Mouse (Mus musculus): ENCODE results near the gene Sf3a1.
A peak's percentile ranks its signal among the peaks of the same experiment; 100 is the strongest.

The Sf3a1 gene

DNA sequence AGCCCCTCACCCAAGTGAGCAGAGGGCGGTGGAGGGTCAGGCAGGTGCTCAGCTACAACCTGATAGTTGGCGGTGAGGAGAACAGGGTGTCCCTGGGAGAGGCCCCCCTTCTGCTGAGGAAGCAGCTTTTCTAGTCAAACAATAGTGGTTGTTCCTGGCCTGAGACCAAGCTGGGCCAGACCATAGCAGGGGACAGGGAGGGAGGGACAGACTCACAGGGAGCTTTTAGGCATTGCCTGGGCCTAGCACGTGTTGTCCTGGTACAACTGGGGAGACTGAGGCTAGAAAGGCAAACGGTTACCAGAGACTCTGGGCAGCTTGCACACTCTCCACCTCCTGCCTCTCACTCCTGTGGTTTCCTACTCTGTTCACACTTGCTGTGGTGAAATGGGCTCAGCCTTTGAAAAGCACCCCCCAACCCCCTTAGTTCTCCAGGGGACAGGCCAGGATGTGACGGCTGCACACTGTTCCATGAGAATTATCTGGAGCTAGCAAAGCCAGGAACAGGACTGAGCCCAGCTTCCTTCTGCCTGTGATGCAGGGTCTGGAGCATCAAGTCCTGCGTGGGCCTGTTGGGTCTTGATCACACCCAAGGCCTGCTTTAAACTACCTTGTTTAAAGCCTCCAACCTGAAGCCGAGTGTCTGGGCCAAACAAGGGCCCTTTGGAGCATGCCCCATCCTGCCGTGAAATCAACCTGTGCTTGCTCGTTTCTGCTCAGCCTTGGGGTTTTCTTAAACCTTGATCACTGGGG lies 56.3 kb downstream of the Sf3a1 start:
- DNase-seq (ENCODE audit: low spot score): no peak

DNA sequence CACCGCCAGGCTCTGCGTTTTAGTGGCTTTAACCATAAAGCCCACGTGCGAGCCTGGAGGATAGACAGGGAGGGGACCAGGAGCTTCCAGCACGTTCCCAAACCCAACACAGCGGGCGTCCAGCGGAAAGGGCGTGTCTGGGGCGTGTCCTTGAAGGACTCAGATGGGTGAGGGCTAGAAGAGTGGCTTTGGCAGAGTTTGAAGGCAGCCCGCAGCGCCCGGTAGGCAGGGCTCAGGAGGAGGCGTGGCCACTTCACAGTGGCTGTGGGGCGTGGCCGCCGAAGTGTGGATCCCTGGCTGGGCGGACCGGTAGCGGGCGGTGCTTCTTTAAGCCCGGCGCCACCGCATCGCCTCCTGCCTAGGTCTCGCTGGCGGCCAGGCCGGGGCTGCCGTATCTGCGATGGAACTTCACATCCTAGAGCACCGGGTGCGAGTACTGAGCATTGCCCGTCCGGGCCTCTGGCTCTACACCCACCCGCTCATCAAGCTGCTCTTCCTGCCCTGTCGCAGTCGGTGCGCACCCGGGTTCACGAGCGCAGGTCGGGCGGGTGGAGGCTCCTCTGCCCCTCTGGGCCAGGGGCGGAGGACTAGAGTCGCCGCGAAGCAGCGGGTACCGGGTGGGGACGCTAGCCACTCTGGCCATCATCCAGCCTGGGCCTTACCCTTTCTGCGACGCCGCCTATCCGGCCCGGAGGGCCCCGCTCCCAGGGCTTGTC lies 57.9 kb downstream of the Sf3a1 start, which contains the start of gene Castor1:
TSS of gene Castor1 (plus strand) at position 312 of the 716 bp plus-strand sequence.
- peak; percentile 76 for DNase-seq (ENCODE audit: low spot score)

DNA sequence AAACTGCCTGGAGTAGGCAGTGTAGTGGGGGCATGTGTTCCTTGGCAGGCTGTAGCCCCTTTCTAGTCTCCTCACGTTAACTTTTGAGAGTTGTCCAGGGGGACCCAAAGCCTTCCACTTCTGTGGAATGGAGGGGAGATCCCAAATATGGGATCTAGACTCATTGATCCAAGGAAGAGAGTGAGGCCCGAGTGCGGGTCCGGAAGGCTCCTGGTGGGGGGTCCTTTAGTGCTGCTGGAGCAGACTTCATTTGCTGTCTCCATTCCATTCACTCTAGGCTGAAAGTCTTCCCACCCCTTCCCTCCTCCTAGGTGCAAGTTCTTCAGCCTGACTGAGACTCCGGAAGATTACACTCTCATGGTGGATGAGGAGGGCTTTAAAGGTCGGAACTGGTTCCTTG lies 58.5 kb downstream of the Sf3a1 start:
- DNase-seq (ENCODE audit: low spot score): no peak

DNA sequence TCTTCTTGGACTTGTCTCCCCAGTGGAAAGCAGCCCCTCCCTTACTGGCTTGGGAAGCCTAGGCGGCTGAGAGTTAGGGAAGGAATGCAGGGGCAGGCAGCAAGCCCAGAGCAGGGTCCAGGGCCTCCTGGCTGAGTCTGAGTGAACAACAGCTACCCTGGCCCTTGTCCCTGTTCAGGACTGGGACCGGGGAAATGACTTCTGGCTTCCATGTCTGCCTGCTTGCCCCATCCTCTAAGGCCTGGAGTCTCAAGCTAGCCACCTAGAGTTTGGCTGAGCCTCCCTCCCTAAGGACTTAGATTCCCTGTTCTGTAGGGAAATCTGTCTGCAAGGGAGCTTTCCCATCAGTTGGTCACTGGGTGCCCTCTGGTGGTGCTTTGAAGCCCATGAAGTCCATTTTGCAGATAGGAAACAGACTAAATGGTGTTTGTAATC lies 59.2 kb downstream of the Sf3a1 start:
- peak; percentile 85 for DNase-seq (ENCODE audit: low spot score)

DNA sequence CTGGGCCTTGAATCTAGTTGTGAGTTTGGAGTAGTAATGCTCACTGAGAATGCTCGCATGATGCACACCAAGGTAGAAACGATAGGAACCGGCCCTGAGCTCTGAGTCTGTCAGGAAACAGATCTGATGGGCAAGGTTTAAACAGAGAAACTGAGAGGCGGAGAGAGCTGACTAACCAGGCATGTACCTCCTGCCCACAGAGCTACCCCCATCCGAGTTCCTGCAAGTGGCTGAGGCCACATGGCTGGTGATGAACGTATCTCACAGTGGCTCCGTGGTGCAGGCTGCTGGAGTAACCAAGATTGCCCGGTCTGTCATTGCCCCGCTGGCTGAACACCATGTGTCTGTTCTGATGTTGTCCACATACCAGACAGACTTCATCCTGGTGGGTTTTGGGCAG lies 59.8 kb downstream of the Sf3a1 start:
- DNase-seq (ENCODE audit: low spot score): no peak

DNA sequence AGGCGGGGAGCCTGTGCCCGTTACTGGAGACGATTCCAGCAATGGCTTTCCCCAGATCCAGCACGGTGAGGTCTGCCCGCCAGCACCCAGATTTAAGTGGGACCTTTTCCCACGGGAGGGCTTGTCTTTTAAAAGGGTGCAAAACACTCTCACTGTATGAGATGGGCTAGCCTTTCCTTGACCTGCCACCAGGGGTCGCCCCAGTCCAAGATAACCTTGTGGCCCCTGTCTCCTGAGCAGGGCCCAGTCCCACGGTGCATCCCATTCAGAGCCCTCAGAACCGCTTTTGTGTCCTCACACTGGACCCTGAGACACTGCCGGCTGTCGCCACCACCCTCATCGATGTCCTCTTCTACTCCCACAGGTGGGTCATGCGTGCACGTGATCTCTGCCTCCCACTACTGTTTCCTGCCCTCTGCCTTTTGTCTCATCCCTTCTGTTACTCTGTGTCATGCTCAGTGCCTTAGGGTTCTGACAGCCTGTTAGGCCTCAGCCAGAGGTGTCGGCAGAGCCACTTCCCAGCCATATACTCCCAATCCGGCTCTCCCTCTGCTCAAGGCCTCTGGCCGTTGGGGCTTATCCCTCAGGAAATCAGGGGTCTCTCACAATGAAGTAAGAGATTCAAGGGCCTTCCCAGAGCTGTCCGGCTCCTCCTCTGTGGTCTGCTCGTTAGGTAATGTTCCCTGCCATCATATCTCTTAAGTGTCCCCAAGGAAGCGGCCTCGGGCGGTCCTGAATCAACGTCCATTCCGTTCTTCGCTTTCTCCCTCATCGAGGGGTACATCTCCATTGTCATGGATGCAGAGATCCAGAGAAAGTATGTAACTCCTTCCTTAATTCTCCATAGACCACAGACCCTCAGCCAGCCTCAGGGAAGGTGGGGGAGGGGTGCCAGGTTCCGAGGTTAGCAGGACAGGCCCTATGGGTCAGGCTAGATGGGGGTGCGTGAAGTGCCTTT lies 60.6 kb downstream of the Sf3a1 start:
- peak; percentile 79 for DNase-seq (ENCODE audit: low spot score)

DNA sequence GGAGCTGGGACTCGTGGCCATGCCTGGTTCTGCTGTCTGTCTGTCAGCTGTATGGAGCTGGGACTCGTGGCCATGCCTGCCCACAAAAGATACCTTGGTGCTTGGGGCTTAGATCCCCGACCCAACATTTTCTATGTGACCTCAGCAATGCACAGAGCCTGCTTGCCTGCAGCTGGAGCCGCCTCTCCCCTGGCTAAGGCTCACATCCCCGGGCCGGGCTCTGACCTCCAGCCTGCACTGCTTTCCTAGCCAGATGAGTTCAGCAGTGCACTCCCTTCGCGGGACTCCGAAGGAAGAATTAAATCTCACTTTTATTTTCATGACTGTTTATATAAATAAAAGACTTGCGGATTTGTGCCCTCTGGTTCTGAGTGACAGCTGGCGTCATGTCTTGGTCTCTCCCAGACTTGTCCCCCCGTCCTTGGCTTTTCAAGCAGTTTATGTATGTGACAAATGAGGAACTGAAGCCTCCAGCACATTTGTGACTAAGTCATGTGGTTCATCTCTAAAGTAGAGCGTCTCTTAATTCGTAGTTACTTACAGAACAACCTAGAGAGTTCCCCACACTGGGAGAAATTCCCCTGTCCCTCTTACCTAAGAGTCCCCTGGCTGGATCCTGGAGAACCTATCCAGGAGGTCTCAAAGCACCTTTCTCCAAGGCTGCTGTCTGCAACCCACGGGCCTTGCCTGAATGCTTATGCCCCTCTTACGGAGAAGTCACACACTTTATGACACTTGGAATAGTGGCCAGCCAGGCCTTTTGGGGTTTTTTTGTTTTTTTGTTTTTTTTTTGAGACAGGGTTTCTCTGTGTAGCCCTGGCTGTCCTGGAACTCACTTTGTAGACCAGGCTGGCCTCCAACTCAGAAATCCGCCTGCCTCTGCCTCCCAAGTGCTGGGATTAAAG lies 62.1 kb downstream of the Sf3a1 start:
- DNase-seq (ENCODE audit: low spot score): no peak

DNA sequence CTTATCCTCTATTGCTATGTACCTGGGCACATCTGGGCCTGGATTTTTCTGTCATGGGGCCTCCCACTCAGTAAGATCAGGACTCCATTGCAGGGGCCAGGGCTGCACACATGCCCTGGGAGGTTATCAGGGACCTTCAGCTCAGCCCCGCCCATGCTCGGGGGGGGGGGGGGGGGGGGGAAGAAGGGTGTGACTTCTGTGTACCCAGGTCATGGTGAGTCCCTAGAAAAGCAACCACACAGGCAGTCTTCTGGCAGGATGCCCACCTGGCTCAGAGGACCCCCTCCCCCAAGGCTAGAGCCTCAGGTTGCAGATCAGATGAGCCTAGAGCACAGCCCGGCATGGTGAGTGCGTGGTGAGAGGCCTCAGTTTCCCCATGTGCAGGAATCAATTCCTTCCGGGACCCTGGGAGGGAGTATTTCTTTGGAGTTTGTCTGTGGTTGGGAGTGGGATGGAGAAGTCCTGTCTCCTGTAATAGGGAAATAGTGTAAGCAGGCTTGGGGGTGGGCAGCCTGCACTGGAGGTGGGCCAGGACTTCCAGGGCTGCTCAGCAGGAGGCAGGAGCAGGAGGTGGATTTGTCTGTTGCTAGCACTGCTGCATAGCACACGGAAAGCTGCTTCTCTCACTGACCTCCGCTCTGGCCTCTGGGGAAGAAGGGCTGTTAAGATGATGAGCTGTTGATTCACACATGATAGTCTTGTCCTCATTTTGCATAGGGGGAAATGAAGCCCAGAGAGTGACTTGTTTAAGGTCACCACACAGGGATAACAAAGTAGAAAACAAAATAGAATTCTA lies 63.4 kb downstream of the Sf3a1 start:
- DNase-seq (ENCODE audit: low spot score): no peak

DNA sequence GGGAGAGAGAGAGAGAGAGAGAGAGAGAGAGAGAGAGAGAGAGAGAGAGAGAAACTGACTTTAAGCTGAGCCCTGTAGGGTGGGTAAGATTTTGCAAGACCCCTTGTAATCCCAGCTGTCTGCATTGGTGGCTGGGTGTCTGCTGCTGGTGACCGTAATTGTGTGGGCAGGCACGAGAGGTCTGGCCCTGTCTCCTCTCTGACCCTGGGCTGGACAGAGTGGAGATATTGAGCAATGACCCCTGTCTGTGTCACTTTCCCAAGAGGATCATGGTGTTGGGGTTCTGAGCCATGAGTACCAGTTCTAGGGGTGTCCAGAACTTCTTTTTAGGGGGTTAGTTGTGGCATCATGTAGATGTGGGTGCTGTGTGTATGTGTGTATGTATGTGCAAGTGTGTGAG lies 64.1 kb downstream of the Sf3a1 start:
- no peak for DNase-seq (ENCODE audit: low spot score)

DNA sequence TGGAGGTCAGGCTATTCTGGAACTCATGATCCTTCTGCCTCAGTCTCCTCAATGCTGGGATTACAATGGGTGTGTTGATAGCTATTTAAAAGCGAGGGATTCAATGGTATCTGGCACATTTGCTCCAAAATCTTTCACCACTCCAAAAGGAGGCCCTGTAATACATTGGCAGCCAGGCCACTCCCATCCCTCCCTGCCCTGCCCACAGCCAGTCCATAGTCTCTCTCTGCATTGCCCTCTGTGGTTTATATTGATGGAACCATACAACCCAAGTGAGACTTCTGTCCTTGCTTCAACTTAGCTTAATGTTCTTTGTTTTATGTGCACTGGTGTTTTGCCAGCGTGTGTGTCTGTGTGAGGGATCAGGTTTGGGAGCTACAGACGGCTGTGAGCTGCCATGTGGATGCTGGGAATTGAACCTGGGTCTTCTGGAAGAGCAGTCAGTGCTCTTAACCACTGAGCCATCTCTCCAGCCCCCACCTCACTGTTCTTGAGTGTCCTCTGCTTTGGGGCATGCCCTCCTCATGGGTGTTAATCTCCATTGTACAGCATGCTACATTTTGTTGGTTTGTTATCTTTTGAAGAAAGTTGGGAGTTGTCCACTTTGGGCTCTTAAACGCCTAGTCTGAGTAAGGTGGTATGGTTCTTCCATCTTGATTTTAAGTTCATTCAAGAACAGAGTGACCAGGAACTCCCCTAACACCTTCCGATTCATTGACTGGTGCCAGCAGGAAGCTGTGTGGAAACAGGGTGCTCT lies 66.6 kb downstream of the Sf3a1 start:
- no peak for DNase-seq (ENCODE audit: low spot score)

DNA sequence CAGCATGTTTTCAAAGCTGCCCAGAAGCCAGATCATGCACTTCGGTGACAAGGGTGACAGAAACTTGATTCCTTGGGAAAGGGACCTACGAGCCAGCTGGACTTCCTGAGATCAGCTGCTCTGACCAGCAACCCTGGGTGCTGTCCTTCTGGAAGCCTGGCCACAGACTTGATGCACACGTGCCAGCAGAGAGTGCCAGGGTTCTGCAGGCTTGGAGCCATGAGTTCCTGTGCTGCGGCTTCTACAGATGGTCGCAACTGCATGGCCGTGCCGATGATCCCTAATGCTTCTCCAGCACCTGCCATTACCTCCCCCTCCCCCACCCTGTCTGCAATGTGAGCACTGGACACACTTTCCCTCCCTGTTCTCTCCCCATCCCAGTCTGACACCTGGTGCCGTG lies 68.3 kb downstream of the Sf3a1 start:
- DNase-seq (ENCODE audit: low spot score): no peak

DNA sequence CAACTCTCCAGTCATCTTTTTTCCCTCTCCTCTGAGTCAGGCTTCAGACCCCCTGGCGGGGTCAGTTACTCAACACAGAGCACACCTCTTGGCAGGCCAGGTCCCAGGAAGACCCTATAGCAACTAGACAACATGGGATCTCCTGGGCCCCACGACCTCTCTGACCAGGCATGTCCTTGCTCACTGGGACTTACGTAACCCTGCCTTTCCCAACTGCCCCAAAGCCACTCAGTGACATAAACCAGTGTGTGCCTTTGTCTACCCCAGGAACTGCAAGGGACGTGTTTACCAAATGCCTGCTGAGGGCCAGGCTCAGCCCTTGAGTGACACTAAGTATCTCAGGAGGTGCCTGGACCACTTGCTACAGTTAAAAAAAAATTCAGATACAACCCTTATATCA lies 69.7 kb downstream of the Sf3a1 start:
- DNase-seq (ENCODE audit: low spot score): no peak

DNA sequence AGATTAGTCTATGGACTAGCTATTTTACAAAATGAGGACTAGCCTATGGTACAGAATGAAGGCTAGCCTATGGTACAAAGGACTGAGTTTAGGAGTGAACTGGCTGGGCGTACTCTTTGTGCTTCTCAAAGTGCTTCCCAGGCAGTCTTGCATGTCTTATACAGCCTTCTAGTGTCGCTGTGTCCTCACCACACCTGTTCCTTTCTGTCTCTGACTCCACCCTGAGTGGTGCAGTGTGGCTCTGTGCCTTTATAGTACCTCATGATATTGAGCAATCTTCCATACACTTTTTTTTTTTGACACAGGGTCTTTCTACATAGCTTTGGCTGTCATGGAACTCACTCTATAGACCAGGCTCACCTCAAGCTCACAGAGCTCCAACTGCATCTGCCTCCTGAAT lies 71.3 kb downstream of the Sf3a1 start:
- DNase-seq (ENCODE audit: low spot score): no peak
